Mouse (Mus musculus) liver, embryonic 13.5 days (tissue): ENCODE measurements at regions not wholly inside any gene's neighbourhood (a gene's known extent, or its start where the extent isn't known, plus 50 kb on each side); places are given as distances from the start of the nearest gene placed in this dataset.

Experiments used
- ATAC-seq: fragments of 200-750 bp; cut with Nextera tagmentation; 2 replicates; pipeline ENCODE4 v1.8.0; 2017; ENCODE audit warnings: low read depth, mild to moderate bottlenecking, moderate number of reproducible peaks, moderate library complexity
- DNase-seq: peaks from one replicate; pipeline ENCODE4 v3.0.0; 2022
- H3K27ac ChIP-seq: fragments of 300-500 bp; sonication (generic); 2 replicates; pipeline ENCODE4 v1.5.1; 2015; ENCODE audit warnings: moderate library complexity, mild to moderate bottlenecking, inconsistent platforms
- H3K27me3 ChIP-seq: fragments of 300-500 bp; sonication (generic); 2 replicates; pipeline ENCODE4 v1.6.1; 2015; ENCODE audit warnings: mild to moderate bottlenecking, inconsistent platforms
- H3K36me3 ChIP-seq: fragments of 300-500 bp; sonication (generic); 2 replicates; pipeline ENCODE4 v1.6.1; 2015; ENCODE audit warnings: mild to moderate bottlenecking, inconsistent platforms
- H3K4me1 ChIP-seq: fragments of 300-500 bp; sonication (generic); replicated peaks from 2 replicates; pipeline ENCODE4 v1.6.1; 2015; ENCODE audit warnings: inconsistent platforms
- H3K4me2 ChIP-seq: fragments of 300-500 bp; sonication (generic); 2 replicates; pipeline ENCODE4 v1.6.1; 2015; ENCODE audit warnings: inconsistent platforms, mild to moderate bottlenecking, moderate library complexity
- H3K4me3 ChIP-seq: fragments of 300-500 bp; sonication (generic); replicated peaks from 2 replicates; pipeline ENCODE4 v1.5.1; 2015; ENCODE audit warnings: mild to moderate bottlenecking, inconsistent platforms
- H3K9ac ChIP-seq: fragments of 300-500 bp; sonication (generic); 2 replicates; pipeline ENCODE4 v1.6.1; 2015; ENCODE audit warnings: mild to moderate bottlenecking, inconsistent platforms
- H3K9me3 ChIP-seq: fragments of 300-500 bp; sonication (generic); replicated peaks from 2 replicates; pipeline ENCODE4 v1.6.1; 2016; ENCODE audit warnings: inconsistent platforms
- WGBS: fragments of 180-500 bp; shearing (Covaris S2); methylation state at CpG from one replicate; pipeline ENCODE4 v1.1.7; 2015; ENCODE audit not compliant: insufficient replicate concordance; 5-methylcytosine and 5-hydroxymethylcytosine counted together

GRCm38 (mm10) chr5:4311599-4311998 is 119.4 kb downstream of the Mterf1b start:
- Histone ChIP-seq H3K4me1 (no peaks in the 10 kb centered on the region), H3K27ac (no peak overlapping the region), H3K9ac (no peak overlapping the region), H3K4me3 (no peak overlapping the region), H3K9me3 (no peaks in the 10 kb centered on the region), H3K36me3 (no peaks in the 10 kb centered on the region), H3K27me3 (no peaks in the 10 kb centered on the region), H3K4me2 (no peak overlapping the region)
- 56% methylated on average over 4 of the region's 4 CpGs for WGBS
- DNase-seq (no peak), ATAC-seq (no peak)

- no peaks in the 10 kb centered on the region for H3K4me1 ChIP-seq
- H3K4me3 ChIP-seq: no peak overlapping the region
- 72% methylated on average over 14 of the region's 14 CpGs for WGBS
- no peaks in the 10 kb centered on the region for H3K36me3 ChIP-seq
- no peak overlapping the region for H3K9ac ChIP-seq
- DNase-seq: no peak
- H3K9me3 ChIP-seq: no peaks in the 10 kb centered on the region
- H3K4me2 ChIP-seq: no peak overlapping the region
- H3K27me3 ChIP-seq: no peaks in the 10 kb centered on the region
- H3K27ac ChIP-seq: no peak overlapping the region
- no peak for ATAC-seq
Observed at GRCm38 (mm10) chr5:4312675-4313074, 120.5 kb downstream of the Mterf1b start.

GRCm38 (mm10) chr5:4322634-4323386 is 130.6 kb downstream of the Mterf1b start:
- H3K36me3 ChIP-seq: no peaks in the 10 kb centered on the region
- no peak for DNase-seq

GRCm38 (mm10) chr5:4323387-4323704 is 131.2 kb downstream of the Mterf1b start:
- Histone ChIP-seq H3K27me3 (no peaks in the 10 kb centered on the region), H3K4me1 (no peaks in the 10 kb centered on the region), H3K9me3 (peaks cover 6% of the 10 kb centered on the region; the same call in 1 of the 2 replicates), H3K9ac (no peak overlapping the region), H3K4me3 (no peak overlapping the region), H3K4me2 (no peak overlapping the region), H3K27ac (no peak overlapping the region), H3K36me3 (no peaks in the 10 kb centered on the region)
- ATAC-seq: no peak
- DNase-seq: no peak
- WGBS: 67% methylated on average over 2 of the region's 2 CpGs

More at GRCm38 (mm10) chr5:4322634-4323386, 130.6 kb downstream of the Mterf1b start:
- no peak for ATAC-seq
- peaks cover 6% of the 10 kb centered on the region; the same call in 1 of the 2 replicates for H3K9me3 ChIP-seq
- no peaks in the 10 kb centered on the region for H3K27me3 ChIP-seq
- no peak overlapping the region for H3K4me2 ChIP-seq
- no peaks in the 10 kb centered on the region for H3K4me1 ChIP-seq
- H3K9ac ChIP-seq: no peak overlapping the region
- no peak overlapping the region for H3K4me3 ChIP-seq
- WGBS: 67% methylated on average over 8 of the region's 8 CpGs
- H3K27ac ChIP-seq: no peak overlapping the region

- Histone ChIP-seq H3K4me2 (no peak overlapping the region), H3K27ac (no peak overlapping the region), H3K4me1 (no peaks in the 10 kb centered on the region), H3K27me3 (no peaks in the 10 kb centered on the region), H3K9ac (no peak overlapping the region), H3K4me3 (no peak overlapping the region), H3K9me3 (no peaks in the 10 kb centered on the region), H3K36me3 (no peaks in the 10 kb centered on the region)
- ATAC-seq (peak; percentile 65; the same call in 1 of the 2 replicates), DNase-seq (no peak)
- 4% methylated on average over 3 of the region's 3 CpGs for WGBS
Observed at GRCm38 (mm10) chr5:4325813-4326212, 133.6 kb downstream of the Mterf1b start.

GRCm38 (mm10) chr5:4326309-4327014 is 134.3 kb downstream of the Mterf1b start:
- peak overlapping the region; percentile 13; the same call in 1 of the 2 replicates for H3K27ac ChIP-seq
- H3K9ac ChIP-seq: no peak overlapping the region
- 41% methylated on average over 8 of the region's 8 CpGs for WGBS
- no peaks in the 10 kb centered on the region for H3K36me3 ChIP-seq
- ATAC-seq: peak; percentile 70
- no peak for DNase-seq
- H3K4me3 ChIP-seq: no peak overlapping the region
- no peaks in the 10 kb centered on the region for H3K9me3 ChIP-seq
- no peaks in the 10 kb centered on the region for H3K4me1 ChIP-seq
- no peaks in the 10 kb centered on the region for H3K27me3 ChIP-seq
- no peak overlapping the region for H3K4me2 ChIP-seq

GRCm38 (mm10) chr5:4335683-4336082 is 143.5 kb downstream of the Mterf1b start:
- Histone ChIP-seq H3K27ac (no peak overlapping the region), H3K4me1 (no peaks in the 10 kb centered on the region), H3K4me3 (no peak overlapping the region), H3K27me3 (no peaks in the 10 kb centered on the region), H3K36me3 (no peaks in the 10 kb centered on the region), H3K4me2 (no peak overlapping the region), H3K9me3 (no peaks in the 10 kb centered on the region), H3K9ac (no peak overlapping the region)
- DNase-seq (no peak), ATAC-seq (no peak)
- WGBS: 62% methylated on average over 5 of the region's 5 CpGs

GRCm38 (mm10) chr5:4341956-4342355 is 149.8 kb downstream of the Mterf1b start:
- no peak for ATAC-seq
- Histone ChIP-seq H3K27ac (no peak overlapping the region), H3K27me3 (no peaks in the 10 kb centered on the region), H3K9me3 (no peaks in the 10 kb centered on the region), H3K36me3 (no peaks in the 10 kb centered on the region), H3K9ac (no peak overlapping the region), H3K4me1 (no peaks in the 10 kb centered on the region), H3K4me3 (no peak overlapping the region), H3K4me2 (no peak overlapping the region)
- DNase-seq: no peak
- 31% methylated on average over 6 of the region's 6 CpGs for WGBS

- no peaks in the 10 kb centered on the region for H3K4me1 ChIP-seq
- no peak overlapping the region for H3K27ac ChIP-seq
- no peak for ATAC-seq
- no peaks in the 10 kb centered on the region for H3K9me3 ChIP-seq
- WGBS: 53% methylated on average over 2 of the region's 2 CpGs
- no peaks in the 10 kb centered on the region for H3K27me3 ChIP-seq
- H3K4me2 ChIP-seq: no peak overlapping the region
- H3K9ac ChIP-seq: no peak overlapping the region
- no peak for DNase-seq
- H3K36me3 ChIP-seq: no peaks in the 10 kb centered on the region
- no peak overlapping the region for H3K4me3 ChIP-seq
Observed at GRCm38 (mm10) chr5:4344458-4344857, 152.3 kb downstream of the Mterf1b start.

- 58% methylated on average over 4 of the region's 4 CpGs for WGBS
- no peaks in the 10 kb centered on the region for H3K9me3 ChIP-seq
- H3K36me3 ChIP-seq: no peaks in the 10 kb centered on the region
- H3K27ac ChIP-seq: no peak overlapping the region
- H3K4me3 ChIP-seq: no peak overlapping the region
- ATAC-seq (no peak), DNase-seq (no peak)
- H3K9ac ChIP-seq: no peak overlapping the region
- no peak overlapping the region for H3K4me2 ChIP-seq
- H3K27me3 ChIP-seq: no peaks in the 10 kb centered on the region
- no peaks in the 10 kb centered on the region for H3K4me1 ChIP-seq
Observed at GRCm38 (mm10) chr5:4348334-4348733, 156.2 kb downstream of the Mterf1b start.

GRCm38 (mm10) chr5:4349943-4350342 is 157.8 kb downstream of the Mterf1b start:
- ATAC-seq: no peak
- Histone ChIP-seq H3K4me2 (no peak overlapping the region), H3K27ac (no peak overlapping the region), H3K9ac (no peak overlapping the region), H3K27me3 (no peaks in the 10 kb centered on the region), H3K9me3 (no peaks in the 10 kb centered on the region), H3K36me3 (no peaks in the 10 kb centered on the region), H3K4me1 (no peaks in the 10 kb centered on the region), H3K4me3 (no peak overlapping the region)
- 44% methylated on average over 2 of the region's 2 CpGs for WGBS
- no peak for DNase-seq
